Mouse (Mus musculus) MEL (cell line): ENCODE measurements around the gene Mdh2. TPM values are rescaled to one million over a fixed set of nuclear protein-coding genes. Genes with fewer than 3 reads are reported as not detected.

Source experiments
- DNase-seq: peaks from one replicate; pipeline ENCODE4 v3.0.0; 2011; ENCODE audit warnings: low read depth, low spot score
- H3K27ac ChIP-seq: 2 replicates; pipeline ENCODE4 v1.5.1; 2012; ENCODE audit warnings: low read depth, mild to moderate bottlenecking, control low read depth, low read length, moderate library complexity; ENCODE audit not compliant: control insufficient read depth
- H3K27me3 ChIP-seq, 2 experiments: fragments of 150-350 bp in 1 of 2; sonication (generic) in 1 of 2; 2 replicates each; pipeline ENCODE4 v1.6.1; 2012; ENCODE audit warnings: low read length in 2 of 2, mild to moderate bottlenecking in 2 of 2, improper control_type of control experiment in 1 of 2, moderate library complexity in 1 of 2; ENCODE audit not compliant: insufficient read depth in 2 of 2, control insufficient read depth in 1 of 2
- H3K36me3 ChIP-seq, 2 experiments: 2 replicates each; pipeline ENCODE4 v1.6.1; 2012 to 2014; ENCODE audit warnings: low read length in 2 of 2, improper control_type of control experiment in 1 of 2, inconsistent platforms in 1 of 2, mild to moderate bottlenecking in 1 of 2; ENCODE audit not compliant: insufficient read depth in 2 of 2, control insufficient read depth in 1 of 2
- H3K4me1 ChIP-seq, 2 experiments: fragments of 150-350 bp in 1 of 2; sonication (generic) in 1 of 2; 2 replicates each; pipeline ENCODE4 v1.6.1; 2012; ENCODE audit warnings: low read length in 2 of 2, improper control_type of control experiment in 1 of 2, mild to moderate bottlenecking in 1 of 2; ENCODE audit not compliant: insufficient read depth in 2 of 2, control insufficient read depth in 1 of 2
- H3K4me3 ChIP-seq, 2 experiments: fragments of 150-350 bp in 1 of 2; sonication (generic) in 1 of 2; 2 replicates each; pipeline ENCODE4 v1.5.1; 2012; ENCODE audit warnings: low read depth in 2 of 2, low read length in 2 of 2, mild to moderate bottlenecking in 2 of 2, moderate library complexity in 2 of 2, control low read depth in 1 of 2, improper control_type of control experiment in 1 of 2; ENCODE audit not compliant: control insufficient read depth in 1 of 2, insufficient read depth in 1 of 2
- H3K79me2 ChIP-seq: 2 replicates; pipeline ENCODE4 v1.6.1; 2012; ENCODE audit warnings: mild to moderate bottlenecking, low read length, moderate library complexity; ENCODE audit not compliant: control insufficient read depth, poor library complexity, insufficient read depth
- H3K9ac ChIP-seq: 2 replicates; pipeline ENCODE4 v1.6.1; 2012; ENCODE audit warnings: low read depth, mild to moderate bottlenecking, control low read depth, low read length, moderate library complexity; ENCODE audit not compliant: control insufficient read depth, poor library complexity, severe bottlenecking
- H3K9me3 ChIP-seq: fragments of 150-350 bp; sonication (generic); replicated peaks from 2 replicates; pipeline ENCODE4 v1.6.1; 2012; ENCODE audit warnings: mild to moderate bottlenecking, low read length, improper control_type of control experiment, moderate library complexity; ENCODE audit not compliant: insufficient read depth
- ELF1 ChIP-seq: IDR thresholded peaks from 2 replicates; pipeline ENCODE4 v1.6.1; 2014; ENCODE audit warnings: low read depth, mild to moderate bottlenecking, inconsistent platforms, low read length, improper control_type of control experiment, moderate library complexity
- GABPA ChIP-seq: IDR thresholded peaks from 2 replicates; pipeline ENCODE4 v1.6.1; 2012; ENCODE audit warnings: low read depth, mild to moderate bottlenecking, inconsistent platforms, low read length, improper control_type of control experiment, moderate library complexity
- GATA1 ChIP-seq: IDR thresholded peaks from 2 replicates; pipeline ENCODE4 v1.6.1; 2011; ENCODE audit warnings: low read depth, low read length, improper control_type of control experiment
- KAT2A ChIP-seq: conservative IDR thresholded peaks from 2 replicates; pipeline ENCODE4 v1.6.1; 2012; ENCODE audit warnings: low read depth, low read length, improper control_type of control experiment, inconsistent platforms
- MAX ChIP-seq: IDR thresholded peaks from 2 replicates; pipeline ENCODE4 v1.6.1; 2011; ENCODE audit warnings: low read length, improper control_type of control experiment
- MAZ ChIP-seq: IDR thresholded peaks from 2 replicates; pipeline ENCODE4 v1.6.1; 2012; ENCODE audit warnings: low read depth, mild to moderate bottlenecking, inconsistent platforms, low read length, improper control_type of control experiment
- MYB ChIP-seq: IDR thresholded peaks from 2 replicates; pipeline ENCODE4 v1.6.1; 2011; ENCODE audit warnings: mild to moderate bottlenecking, low read depth, low read length, improper control_type of control experiment
- POLR2AphosphoS5 ChIP-seq: IDR thresholded peaks from 2 replicates; pipeline ENCODE4 v1.6.1; 2012; ENCODE audit warnings: low read depth, borderline replicate concordance, mild to moderate bottlenecking, inconsistent platforms, low read length, moderate library complexity, mixed read lengths
- RAD21 ChIP-seq: IDR thresholded peaks from 2 replicates; pipeline ENCODE4 v1.6.1; 2011; ENCODE audit warnings: mild to moderate bottlenecking, low read depth, low read length, improper control_type of control experiment
- RCOR1 ChIP-seq: IDR thresholded peaks from 2 replicates; pipeline ENCODE4 v1.6.1; 2012; ENCODE audit warnings: low read depth, mild to moderate bottlenecking, inconsistent platforms, low read length, improper control_type of control experiment
- UBTF ChIP-seq: IDR thresholded peaks from 2 replicates; pipeline ENCODE4 v1.6.1; 2012; ENCODE audit warnings: low read depth, mild to moderate bottlenecking, inconsistent platforms, low read length, improper control_type of control experiment, moderate library complexity, borderline replicate concordance; ENCODE audit not compliant: insufficient read depth
- USF1 ChIP-seq: IDR thresholded peaks from 2 replicates; pipeline ENCODE4 v1.6.1; 2014; ENCODE audit warnings: low read depth, mild to moderate bottlenecking, inconsistent platforms, low read length, improper control_type of control experiment, moderate library complexity
- polyA plus RNA-seq, 2 experiments: library from polyadenylated mRNA; stranded (reverse) in 1 of 2; unstranded in 1 of 2; fragments of >175 nt in 1 of 2; fragments of >200 nt in 1 of 2; gene quantifications; 2 replicates each; pipeline versions ENCODE4 v1.2.1 to v1.2.4; 2012; ENCODE audit warnings: low replicate concordance in 2 of 2, low read depth in 1 of 2; ENCODE audit not compliant: insufficient read length in 2 of 2, insufficient read depth in 1 of 2, missing spikeins in 1 of 2
- total RNA-seq: library from RNA; depleted of rRNA; stranded (reverse); fragments of 300-350 nt; gene quantifications from 2 replicates; pipeline ENCODE4 v1.2.3, GENCODE M21; 2012

The Mdh2 gene
- total and polyA plus RNA-seq, 3 experiments: 207 to 1,097 (median 465) TPM

GRCm38 (mm10) chr5:135751041-135751440 is 27.2 kb upstream of the Mdh2 start:
- no peak overlapping the region for H3K9ac ChIP-seq
- H3K79me2 ChIP-seq: no peaks in the 10 kb centered on the region
- TF ChIP-seq GABPA: no peak
- no peak for TF ChIP-seq KAT2A
- TF ChIP-seq POLR2AphosphoS5: no peak
- no peak for TF ChIP-seq MYB
- no peak for TF ChIP-seq MAZ
- TF ChIP-seq GATA1: no peak
- TF ChIP-seq UBTF: no peak
- TF ChIP-seq ELF1: no peak
- TF ChIP-seq RCOR1: no peak
- TF ChIP-seq USF1: no peak
- no peak for TF ChIP-seq MAX
- DNase-seq: no peak
- H3K4me1 ChIP-seq: no peaks in the 10 kb centered on the region
- no peaks in the 10 kb centered on the region for H3K27me3 ChIP-seq
- H3K4me3 ChIP-seq: no peak overlapping the region
- no peaks in the 10 kb centered on the region for H3K36me3 ChIP-seq
- H3K27ac ChIP-seq: no peak overlapping the region
- H3K9me3 ChIP-seq: no peaks in the 10 kb centered on the region

GRCm38 (mm10) chr5:135751595-135751994 is 26.7 kb upstream of the Mdh2 start:
- H3K9me3 ChIP-seq: no peaks in the 10 kb centered on the region
- no peak for DNase-seq
- no peaks in the 10 kb centered on the region for H3K79me2 ChIP-seq
- no peaks in the 10 kb centered on the region for H3K4me1 ChIP-seq
- no peak for TF ChIP-seq USF1
- H3K36me3 ChIP-seq: no peaks in the 10 kb centered on the region
- H3K9ac ChIP-seq: no peak overlapping the region
- H3K27ac ChIP-seq: no peak overlapping the region
- no peak overlapping the region for H3K4me3 ChIP-seq
- H3K27me3 ChIP-seq: no peaks in the 10 kb centered on the region

GRCm38 (mm10) chr5:135761881-135762280 is 16.4 kb upstream of the Mdh2 start:
- H3K27ac ChIP-seq: no peak overlapping the region
- TF ChIP-seq RAD21 (no peak), RCOR1 (no peak)
- no peaks in the 10 kb centered on the region for H3K79me2 ChIP-seq
- H3K4me3 ChIP-seq: no peak overlapping the region
- H3K9me3 ChIP-seq: no peaks in the 10 kb centered on the region
- DNase-seq: no peak
- no peak overlapping the region for H3K9ac ChIP-seq
- no peaks in the 10 kb centered on the region for H3K4me1 ChIP-seq
- H3K36me3 ChIP-seq: no peaks in the 10 kb centered on the region
- H3K27me3 ChIP-seq: no peaks in the 10 kb centered on the region; a peak in 1 of 4 replicates
